Comparison of ENCODE assay signal across 19 mouse cellular contexts in the genomic region with DNA sequence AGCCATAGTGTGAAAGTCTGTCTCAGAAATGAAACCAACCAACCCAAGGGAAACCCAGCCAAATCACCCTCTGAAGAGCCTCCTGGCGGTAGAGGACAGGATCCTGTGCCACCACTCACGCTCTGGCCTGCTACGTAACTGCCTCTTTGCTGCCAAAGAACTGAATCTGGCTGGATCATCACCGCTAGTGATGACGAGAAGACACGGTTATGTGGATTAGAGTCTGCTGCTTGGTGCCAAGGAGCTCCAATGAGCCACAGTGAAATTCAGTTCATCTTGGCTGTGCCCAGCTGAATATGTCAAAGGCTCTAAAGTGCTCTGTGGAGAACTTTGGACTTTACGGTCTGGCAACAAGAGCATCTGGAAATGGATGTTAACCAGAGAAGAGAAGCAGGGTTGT.
DNase-seq lines count a peak whose midpoint lies in the region; ATAC-seq lines count a peak whose summit lies in the region.
"Had no signal": no experiment of that assay in that cellular context is flagged by ENCODE, and none has a peak within 500 bp of the region (broad histone marks: within the 10 kb centered on the region; RNA-seq: fewer than 3 reads in every experiment).

No protein-coding gene starts in this region.

- H3K4me1 ChIP-seq in limb, embryonic 15.5 days: no peaks in the 10 kb centered on the region
- no peaks in the 10 kb centered on the region for H3K4me1 ChIP-seq in limb, embryonic 10.5 days
- H3K4me1 ChIP-seq: heart, embryonic 15.5 days had no signal

- H3K9ac ChIP-seq in limb, embryonic 15.5 days: no peak overlapping the region
- H3K9ac ChIP-seq: heart, embryonic 15.5 days had no signal

- H3K27me3 ChIP-seq in limb, embryonic 15.5 days: no peaks in the 10 kb centered on the region
- no peaks in the 10 kb centered on the region for H3K27me3 ChIP-seq in limb, embryonic 10.5 days (ENCODE audit: low read depth, poor library complexity, severe bottlenecking)
- H3K27me3 ChIP-seq: CH12.LX; heart, embryonic 15.5 days; Patski had no signal

- no peaks in the 10 kb centered on the region for H3K9me3 ChIP-seq in limb, embryonic 15.5 days
- H3K9me3 ChIP-seq in limb, embryonic 10.5 days (replicated peaks): no peaks in the 10 kb centered on the region
- H3K9me3 ChIP-seq: heart, embryonic 15.5 days had no signal

- no peak overlapping the region for H3K4me3 ChIP-seq in limb, embryonic 15.5 days
- H3K4me3 ChIP-seq in limb, embryonic 10.5 days: no peak overlapping the region
- H3K4me3 ChIP-seq: heart, embryonic 15.5 days had no signal

- intact Hi-C loops in heart, postnatal 10 days (cut with DNase I): no loop called here
- intact Hi-C loops in heart, postnatal 36 days (cut with DNase I): no loop called here

- H3K27ac ChIP-seq in limb, embryonic 15.5 days: no peak overlapping the region
- no peak overlapping the region for H3K27ac ChIP-seq in limb, embryonic 10.5 days
- H3K27ac ChIP-seq: heart, embryonic 15.5 days had no signal

- WGBS in limb, embryonic 15.5 days: 79% methylated on average over 7 of the region's 7 CpGs
- WGBS in limb, embryonic 10.5 days: 92% methylated on average over 7 of the region's 7 CpGs

- ATAC-seq in limb, embryonic 15.5 days (ENCODE audit: insufficient number of reproducible peaks, low FRiP score, low TSS enrichment, low read depth): peak; percentile 76
- ATAC-seq: inflammation-experienced regulatory T-cells, adult 6 months; lung, postnatal 0 days; Patski had no signal

- peak; percentile 8 to 11 for DNase-seq in heart, postnatal 10 days
- no peak for DNase-seq in heart, postnatal 36 days
- no peak for DNase-seq in limb, embryonic 10.5 days (ENCODE audit: low spot score)
- DNase-seq in gastrocnemius, postnatal 10 days: peak; percentile 14
- peak; percentile 63 to 78 for DNase-seq in kidney, postnatal 36 days
- no peak for DNase-seq in ovary, postnatal 10 days (ENCODE audit: low spot score)
- DNase-seq: adrenal gland, postnatal 25 days; cerebellum, adult 11 months; embryo, embryonic 11 days; layer of hippocampus, postnatal 36 days; liver; spleen, adult 18-20 months had no signal

- no peaks in the 10 kb centered on the region for H3K36me3 ChIP-seq in limb, embryonic 15.5 days
- no peaks in the 10 kb centered on the region for H3K36me3 ChIP-seq in limb, embryonic 10.5 days
- H3K36me3 ChIP-seq: heart, embryonic 15.5 days had no signal

- H3K4me2 ChIP-seq in limb, embryonic 15.5 days: no peak overlapping the region
- H3K4me2 ChIP-seq: heart, embryonic 15.5 days; midbrain, embryonic 11.5 days had no signal

Comparison
In these comparisons a context has a peak if more than half of its experiments do, and no peak if none do; other contexts are left out.
1. DNase-seq: peak in heart, postnatal 10 days (2 of 2), gastrocnemius, postnatal 10 days (single experiment) and kidney, postnatal 36 days (2 of 2); none in heart, postnatal 36 days (0 of 2), limb, embryonic 10.5 days (single experiment) and ovary, postnatal 10 days (single experiment).